Mouse (Mus musculus) limb, embryonic 11.5 days (tissue): ENCODE results near the gene Rftn1. TPM values are rescaled to one million over a fixed set of nuclear protein-coding genes. Genes with fewer than 3 reads are reported as not detected.

Experiments used
- ATAC-seq: fragments of 200-750 bp; cut with Nextera tagmentation; 2 replicates; pipeline ENCODE4 v1.8.0; 2017; ENCODE audit warnings: low read depth; ENCODE audit not compliant: insufficient number of reproducible peaks, low FRiP score, low TSS enrichment
- DNase-seq: peaks from one replicate; pipeline ENCODE4 v3.0.0-alpha.2; 2015; ENCODE audit warnings: low spot score
- H3K27ac ChIP-seq: fragments of 300-500 bp; sonication (generic); replicated peaks from 2 replicates; pipeline ENCODE4 v1.5.1; 2014; ENCODE audit warnings: low read depth, mild to moderate bottlenecking, low read length
- H3K27me3 ChIP-seq: fragments of 300-500 bp; sonication (generic); 2 replicates; pipeline ENCODE4 v1.6.1; 2014; ENCODE audit warnings: mild to moderate bottlenecking, low read length, mixed read lengths; ENCODE audit not compliant: control insufficient read depth, insufficient read depth
- H3K36me3 ChIP-seq: fragments of 300-500 bp; sonication (generic); 2 replicates; pipeline ENCODE4 v1.6.1; 2014; ENCODE audit warnings: mild to moderate bottlenecking, low read length, moderate library complexity, mixed read lengths; ENCODE audit not compliant: control insufficient read depth, insufficient read depth
- H3K4me1 ChIP-seq: fragments of 300-500 bp; sonication (generic); 2 replicates; pipeline ENCODE4 v1.6.1; 2014; ENCODE audit warnings: low read length, mixed read lengths; ENCODE audit not compliant: control insufficient read depth, insufficient read depth
- H3K4me2 ChIP-seq: fragments of 300-500 bp; sonication (generic); 2 replicates; pipeline ENCODE4 v1.6.1; 2014; ENCODE audit warnings: low read depth, mild to moderate bottlenecking, moderate library complexity; ENCODE audit not compliant: severe bottlenecking
- H3K4me3 ChIP-seq: fragments of 300-500 bp; sonication (generic); 2 replicates; pipeline ENCODE4 v1.5.1; 2014; ENCODE audit warnings: low read depth, low read length
- H3K9ac ChIP-seq: fragments of 300-500 bp; sonication (generic); 2 replicates; pipeline ENCODE4 v1.6.1; 2014; ENCODE audit warnings: mild to moderate bottlenecking, low read length
- H3K9me3 ChIP-seq: fragments of 300-500 bp; sonication (generic); 2 replicates; pipeline ENCODE4 v1.6.1; 2016; ENCODE audit warnings: low read length; ENCODE audit not compliant: control insufficient read depth
- WGBS: fragments of 180-500 bp; shearing (Covaris S2); extraction: QIAGEN DNeasy Blood & Tissue Kit; methylation state at CpG from one replicate; pipeline ENCODE4 v1.1.7; 2014; 5-methylcytosine and 5-hydroxymethylcytosine counted together
- polyA plus RNA-seq: library from polyadenylated mRNA; unstranded; fragments of >200 nt; fragmentation: Nextera tagmentation; extraction: Ambion mirVana; gene quantifications from 2 replicates; pipeline ENCODE4 v1.2.1, GENCODE M21; 2014

Gene Rftn1
- polyA plus RNA-seq, 1 experiment from 2014 or later = 5.1 TPM

- Histone ChIP-seq H3K4me3 (no peak overlapping the region), H3K9me3 (no peaks in the 10 kb centered on the region), H3K27me3 (no peaks in the 10 kb centered on the region), H3K4me1 (peaks cover 3% of the 10 kb centered on the region; the same call in 1 of the 2 replicates), H3K27ac (no peak overlapping the region), H3K9ac (no peak overlapping the region), H3K4me2 (no peak overlapping the region), H3K36me3 (no peaks in the 10 kb centered on the region)
- WGBS = 83% methylated on average over 5 of the region's 5 CpGs
- DNase-seq (no peak), ATAC-seq (no peak)
These were observed 121.3 kb downstream of the Rftn1 start for GRCm38 (mm10) chr17:50069205-50069604.

GRCm38 (mm10) chr17:50068681-50069138 lies 121.8 kb downstream of the Rftn1 start:
- Histone ChIP-seq H3K27me3 (no peaks in the 10 kb centered on the region), H3K9ac (no peak overlapping the region), H3K27ac (no peak overlapping the region), H3K4me1 (peaks cover 3% of the 10 kb centered on the region; the same call in 1 of the 2 replicates), H3K9me3 (no peaks in the 10 kb centered on the region), H3K4me3 (no peak overlapping the region), H3K36me3 (no peaks in the 10 kb centered on the region), H3K4me2 (no peak overlapping the region)
- 77% methylated on average over 10 of the region's 10 CpGs for WGBS
- DNase-seq (no peak), ATAC-seq (no peak)

- DNase-seq (no peak), ATAC-seq (no peak)
- H3K9me3 ChIP-seq = no peaks in the 10 kb centered on the region
- H3K4me1 ChIP-seq = peaks cover 3% of the 10 kb centered on the region; the same call in 1 of the 2 replicates
- no peak overlapping the region for H3K4me2 ChIP-seq
- no peaks in the 10 kb centered on the region for H3K27me3 ChIP-seq
- no peaks in the 10 kb centered on the region for H3K36me3 ChIP-seq
- H3K9ac ChIP-seq = no peak overlapping the region
- H3K27ac ChIP-seq = no peak overlapping the region
- no peak overlapping the region for H3K4me3 ChIP-seq
- WGBS = 84% methylated on average over 5 of the region's 5 CpGs
These were observed 122.4 kb downstream of the Rftn1 start for GRCm38 (mm10) chr17:50067774-50068680.

GRCm38 (mm10) chr17:50066822-50067713 lies 123.4 kb downstream of the Rftn1 start:
- Histone ChIP-seq H3K27ac (no peak overlapping the region), H3K27me3 (no peaks in the 10 kb centered on the region), H3K9ac (no peak overlapping the region), H3K36me3 (no peaks in the 10 kb centered on the region), H3K4me1 (peaks cover 3% of the 10 kb centered on the region; the same call in 1 of the 2 replicates), H3K4me3 (no peak overlapping the region), H3K9me3 (no peaks in the 10 kb centered on the region), H3K4me2 (no peak overlapping the region)
- 71% methylated on average over 8 of the region's 8 CpGs for WGBS
- no peak for ATAC-seq
- DNase-seq = no peak

- Histone ChIP-seq H3K27me3 (no peaks in the 10 kb centered on the region), H3K4me1 (no peaks in the 10 kb centered on the region), H3K36me3 (no peaks in the 10 kb centered on the region), H3K9me3 (no peaks in the 10 kb centered on the region), H3K27ac (no peak overlapping the region), H3K4me2 (no peak overlapping the region), H3K4me3 (no peak overlapping the region), H3K9ac (no peak overlapping the region)
- WGBS = 86% methylated on average over 13 of the region's 13 CpGs
- ATAC-seq (no peak), DNase-seq (no peak)
These were observed 126.4 kb downstream of the Rftn1 start for GRCm38 (mm10) chr17:50063832-50064627.

- H3K27ac ChIP-seq = no peak overlapping the region
- no peaks in the 10 kb centered on the region for H3K27me3 ChIP-seq
- no peaks in the 10 kb centered on the region for H3K36me3 ChIP-seq
- no peaks in the 10 kb centered on the region for H3K9me3 ChIP-seq
- ATAC-seq (no peak), DNase-seq (no peak)
- H3K4me1 ChIP-seq = no peaks in the 10 kb centered on the region
- H3K4me3 ChIP-seq = no peak overlapping the region
- H3K4me2 ChIP-seq = no peak overlapping the region
- 86% methylated on average over 4 of the region's 4 CpGs for WGBS
- H3K9ac ChIP-seq = no peak overlapping the region
These were observed 127.8 kb downstream of the Rftn1 start for GRCm38 (mm10) chr17:50062649-50063048.

GRCm38 (mm10) chr17:50061446-50061845 lies 129.0 kb downstream of the Rftn1 start:
- no peaks in the 10 kb centered on the region for H3K4me1 ChIP-seq
- no peaks in the 10 kb centered on the region for H3K9me3 ChIP-seq
- H3K4me2 ChIP-seq = no peak overlapping the region
- no peaks in the 10 kb centered on the region for H3K27me3 ChIP-seq
- H3K27ac ChIP-seq = no peak overlapping the region
- 87% methylated on average over 4 of the region's 4 CpGs for WGBS
- H3K36me3 ChIP-seq = no peaks in the 10 kb centered on the region
- no peak overlapping the region for H3K4me3 ChIP-seq
- DNase-seq (no peak), ATAC-seq (no peak)
- H3K9ac ChIP-seq = no peak overlapping the region

GRCm38 (mm10) chr17:50060220-50060619 lies 130.3 kb downstream of the Rftn1 start:
- no peak for DNase-seq
- no peaks in the 10 kb centered on the region for H3K9me3 ChIP-seq
- H3K4me2 ChIP-seq = no peak overlapping the region
- H3K36me3 ChIP-seq = no peaks in the 10 kb centered on the region
- H3K9ac ChIP-seq = no peak overlapping the region
- H3K27ac ChIP-seq = no peak overlapping the region
- 73% methylated on average over 2 of the region's 2 CpGs for WGBS
- no peak overlapping the region for H3K4me3 ChIP-seq
- H3K27me3 ChIP-seq = no peaks in the 10 kb centered on the region
- no peaks in the 10 kb centered on the region for H3K4me1 ChIP-seq
- ATAC-seq = no peak
